Mouse (Mus musculus) heart, postnatal 0 days (tissue): ENCODE measurements around the gene Kcnq1. TPM values are rescaled to one million over a fixed set of nuclear protein-coding genes. Genes with fewer than 3 reads are reported as not detected.

Source experiments
- ATAC-seq: fragments of 200-750 bp; cut with Nextera tagmentation; 2 replicates; pipeline ENCODE4 v1.8.0; 2017; ENCODE audit warnings: low read depth, moderate number of reproducible peaks, moderate library complexity; ENCODE audit not compliant: insufficient read depth
- DNase-seq: peaks from one replicate; pipeline ENCODE4 v3.0.0-alpha.2; 2016; ENCODE audit warnings: low spot score
- H3K27ac ChIP-seq: fragments of 300-500 bp; sonication (generic); 2 replicates; pipeline ENCODE4 v1.5.1; 2014; ENCODE audit warnings: low read depth, mild to moderate bottlenecking
- H3K27me3 ChIP-seq: fragments of 300-500 bp; sonication (generic); 2 replicates; pipeline ENCODE4 v1.6.1; 2014; ENCODE audit warnings: low read length, mixed read lengths; ENCODE audit not compliant: control insufficient read depth, insufficient read depth
- H3K36me3 ChIP-seq: fragments of 300-500 bp; sonication (generic); replicated peaks from 2 replicates; pipeline ENCODE4 v1.6.1; 2014; ENCODE audit warnings: low read length, mixed read lengths; ENCODE audit not compliant: control insufficient read depth, insufficient read depth
- H3K4me1 ChIP-seq: fragments of 300-500 bp; sonication (generic); 2 replicates; pipeline ENCODE4 v1.6.1; 2014; ENCODE audit warnings: antibody characterized with exemption; ENCODE audit not compliant: control insufficient read depth, insufficient read depth
- H3K4me2 ChIP-seq: fragments of 300-500 bp; sonication (generic); 2 replicates; pipeline ENCODE4 v1.6.1; 2014; ENCODE audit warnings: low read depth, mild to moderate bottlenecking, low read length, moderate library complexity
- H3K4me3 ChIP-seq: fragments of 300-500 bp; sonication (generic); 2 replicates; pipeline ENCODE4 v1.5.1; 2014; ENCODE audit warnings: low read depth, low read length
- H3K9ac ChIP-seq: fragments of 300-500 bp; sonication (generic); replicated peaks from 2 replicates; pipeline ENCODE4 v1.6.1; 2014; ENCODE audit warnings: low read depth, low read length, mixed read lengths
- H3K9me3 ChIP-seq: fragments of 300-500 bp; sonication (generic); replicated peaks from 2 replicates; pipeline ENCODE4 v1.6.1; 2016; ENCODE audit warnings: low read length; ENCODE audit not compliant: control insufficient read depth
- CTCF ChIP-seq: IDR thresholded peaks from 2 replicates; pipeline ENCODE4 v1.5.1; 2016; ENCODE audit warnings: antibody characterized with exemption, control low read depth, low read depth
- EP300 ChIP-seq: IDR thresholded peaks from 2 replicates; pipeline ENCODE4 v1.6.1; 2016; ENCODE audit warnings: antibody characterized with exemption, low read depth
- WGBS: fragments of 180-500 bp; shearing (Covaris S2); extraction: QIAGEN DNeasy Blood & Tissue Kit; methylation state at CpG from one replicate; pipeline ENCODE4 v1.1.7; 2014; 5-methylcytosine and 5-hydroxymethylcytosine counted together
- polyA plus RNA-seq: library from polyadenylated mRNA; unstranded; fragments of >200 nt; fragmentation: Nextera tagmentation; extraction: Ambion mirVana; gene quantifications from 2 replicates; pipeline ENCODE4 v1.2.1, GENCODE M21; 2015
- total RNA-seq: library from RNA; depleted of rRNA; stranded (reverse); fragments of >200 nt; gene quantifications from 2 replicates; pipeline ENCODE4 v1.2.3, GENCODE M21; 2014; ENCODE audit warnings: low replicate concordance

Kcnq1 gene
- total and polyA plus RNA-seq, 2 experiments from 2014 or later: 37.2 to 75.9 TPM

- ATAC-seq: no peak
Observed at GRCm38 (mm10) chr7:143318512-143318911, 212.3 kb downstream of the Kcnq1 start.

GRCm38 (mm10) chr7:143320367-143320766, 214.2 kb downstream of the Kcnq1 start:
- Histone ChIP-seq H3K4me3 (no peak overlapping the region), H3K4me1 (peaks cover 9% of the 10 kb centered on the region; the same call in 1 of the 2 replicates), H3K27ac (no peak overlapping the region), H3K9ac (no peak overlapping the region), H3K9me3 (no peaks in the 10 kb centered on the region), H3K36me3 (no peaks in the 10 kb centered on the region), H3K27me3 (no peaks in the 10 kb centered on the region), H3K4me2 (no peak overlapping the region)
- 32% methylated on average over 8 of the region's 8 CpGs for WGBS
- TF ChIP-seq EP300: no peak
- TF ChIP-seq CTCF: no peak
- ATAC-seq (peak; percentile 43), DNase-seq (peak; percentile 37)

More at GRCm38 (mm10) chr7:143318512-143318911, 212.3 kb downstream of the Kcnq1 start:
- WGBS: 51% methylated on average over 5 of the region's 5 CpGs
- peaks cover 22% of the 10 kb centered on the region for H3K4me1 ChIP-seq
- H3K27ac ChIP-seq: no peak overlapping the region
- TF ChIP-seq EP300: no peak
- no peak for TF ChIP-seq CTCF
- H3K27me3 ChIP-seq: no peaks in the 10 kb centered on the region
- no peak overlapping the region for H3K4me3 ChIP-seq
- no peak for DNase-seq
- H3K4me2 ChIP-seq: no peak overlapping the region
- H3K36me3 ChIP-seq: no peaks in the 10 kb centered on the region
- no peak overlapping the region for H3K9ac ChIP-seq
- H3K9me3 ChIP-seq: no peaks in the 10 kb centered on the region

GRCm38 (mm10) chr7:143325051-143325450, 218.9 kb downstream of the Kcnq1 start:
- Histone ChIP-seq H3K36me3 (no peaks in the 10 kb centered on the region), H3K4me1 (peaks cover 5% of the 10 kb centered on the region; the same call in 1 of the 2 replicates), H3K4me2 (no peak overlapping the region), H3K9ac (no peak overlapping the region), H3K4me3 (no peak overlapping the region), H3K27me3 (no peaks in the 10 kb centered on the region), H3K27ac (no peak overlapping the region), H3K9me3 (no peaks in the 10 kb centered on the region)
- 91% methylated on average over 16 of the region's 16 CpGs for WGBS
- no peak for DNase-seq
- no peak for ATAC-seq
- TF ChIP-seq CTCF (no peak), EP300 (no peak)

GRCm38 (mm10) chr7:143328185-143328915, 222.2 kb downstream of the Kcnq1 start:
- Histone ChIP-seq H3K27me3 (no peaks in the 10 kb centered on the region), H3K9me3 (no peaks in the 10 kb centered on the region), H3K4me3 (no peak overlapping the region), H3K4me2 (no peak overlapping the region), H3K4me1 (no peaks in the 10 kb centered on the region), H3K9ac (no peak overlapping the region), H3K36me3 (no peaks in the 10 kb centered on the region), H3K27ac (no peak overlapping the region)
- WGBS: 86% methylated on average over 18 of the region's 18 CpGs
- DNase-seq (no peak), ATAC-seq (no peak)
- TF ChIP-seq CTCF: no peak
- no peak for TF ChIP-seq EP300

- no peaks in the 10 kb centered on the region for H3K4me1 ChIP-seq
- H3K4me3 ChIP-seq: no peak overlapping the region
- no peak overlapping the region for H3K9ac ChIP-seq
- 92% methylated on average over 14 of the region's 14 CpGs for WGBS
- no peaks in the 10 kb centered on the region for H3K9me3 ChIP-seq
- DNase-seq (no peak), ATAC-seq (no peak)
- no peak overlapping the region for H3K4me2 ChIP-seq
- H3K36me3 ChIP-seq: no peaks in the 10 kb centered on the region
- no peaks in the 10 kb centered on the region for H3K27me3 ChIP-seq
- H3K27ac ChIP-seq: no peak overlapping the region
- no peak for TF ChIP-seq CTCF
- no peak for TF ChIP-seq EP300
Observed at GRCm38 (mm10) chr7:143329110-143329810, 223.1 kb downstream of the Kcnq1 start.

- ATAC-seq (no peak), DNase-seq (no peak)
- no peak for TF ChIP-seq EP300
- TF ChIP-seq CTCF: no peak
- Histone ChIP-seq H3K27ac (no peak overlapping the region), H3K27me3 (no peaks in the 10 kb centered on the region), H3K4me3 (no peak overlapping the region), H3K36me3 (no peaks in the 10 kb centered on the region), H3K9ac (no peak overlapping the region), H3K9me3 (no peaks in the 10 kb centered on the region), H3K4me1 (no peaks in the 10 kb centered on the region), H3K4me2 (no peak overlapping the region)
- WGBS: 62% methylated on average over 8 of the region's 8 CpGs
Observed at GRCm38 (mm10) chr7:143333040-143333439, 226.9 kb downstream of the Kcnq1 start.
